Mouse (Mus musculus): Measurements from ENCODE around the gene Slc44a4. TPM values are rescaled to one million over a fixed set of nuclear protein-coding genes. Genes with fewer than 3 reads are reported as not detected.
"Not testable (repeated sequence)": the region's sequence is repeated elsewhere in the genome, so short reads cannot be mapped to it uniquely, and the experiment has no call there.

Slc44a4 gene
- polyA plus RNA-seq, 1 experiment = 101 TPM

DNA sequence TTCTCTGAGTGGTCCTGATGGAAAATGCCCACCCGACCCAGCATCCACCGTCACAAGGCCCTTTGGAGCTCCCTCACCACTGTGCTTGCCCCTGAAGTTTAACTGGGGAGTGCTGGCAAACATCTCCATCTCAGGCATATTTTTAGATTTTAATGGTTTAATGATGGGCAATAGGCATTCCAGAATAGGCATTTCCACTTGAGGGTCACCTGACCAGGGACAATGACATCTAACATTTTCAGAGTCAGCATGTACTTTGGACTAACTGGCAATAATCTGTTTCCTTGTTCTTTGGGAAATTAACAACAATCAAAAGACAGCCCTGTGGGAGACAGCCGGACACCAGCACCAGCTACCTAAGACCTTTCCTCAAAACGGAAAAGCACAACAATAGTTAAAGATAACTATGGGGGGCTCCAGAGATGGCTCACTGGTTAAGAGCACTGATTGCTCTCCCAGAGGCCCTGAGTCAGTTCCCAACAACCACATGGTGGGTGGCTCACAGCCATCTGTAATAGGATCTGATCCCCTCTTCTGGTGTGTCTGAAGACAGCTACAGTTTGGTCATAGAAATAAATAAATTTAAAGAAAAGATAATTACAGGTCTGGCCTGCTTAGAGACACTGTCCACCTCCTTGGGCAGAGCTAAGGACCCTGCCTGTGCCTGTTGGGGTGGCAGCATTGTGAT lies 29.0 kb downstream of the Slc44a4 start:
- H3K4me3 ChIP-seq (ENCODE audit: low read depth, low read length) = no peak overlapping the region
- 39% methylated on average over 4 of the region's 4 CpGs for WGBS
- peak overlapping the region; percentile 75 for H3K27ac ChIP-seq (ENCODE audit: insufficient read depth, low read depth, low read length)
- TF ChIP-seq POLR2A (IDR thresholded peaks at IDR 0.05; ENCODE audit: low read depth, low read length) (no peak), CTCF (IDR thresholded peaks at IDR 0.05; ENCODE audit: extremely low read depth, insufficient read length, insufficient replicate concordance, low read depth, low read length) (no peak)
- H3K36me3 ChIP-seq (ENCODE audit: control insufficient read depth, insufficient read depth, low read length) = no peaks in the 10 kb centered on the region
- no peaks in the 10 kb centered on the region for H3K27me3 ChIP-seq (ENCODE audit: control insufficient read depth, insufficient read depth, low read length)
- H3K4me1 ChIP-seq (ENCODE audit: control insufficient read depth, insufficient read depth, insufficient read length, low read length) = peaks cover 25% of the 10 kb centered on the region

DNA sequence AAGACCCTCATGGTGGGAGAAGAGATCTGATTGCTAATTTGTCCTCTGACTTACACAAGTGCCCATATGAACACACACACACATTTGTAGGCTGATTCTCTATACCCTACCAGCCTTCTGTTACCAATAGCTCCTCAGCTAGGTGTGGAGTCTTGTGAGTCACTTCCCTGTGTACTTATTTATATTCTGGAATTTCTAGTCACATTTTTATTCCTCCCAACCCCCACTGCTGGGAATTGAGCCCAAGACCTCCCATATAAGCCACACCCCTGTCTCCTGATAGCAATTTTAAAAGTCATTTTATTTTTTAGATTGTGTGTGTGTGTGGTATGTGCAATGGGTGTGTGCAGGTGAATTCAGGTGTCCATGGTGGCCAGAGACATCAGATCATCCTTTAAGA lies 30.1 kb downstream of the Slc44a4 start:
- peak overlapping the region; percentile 44 for H3K27ac ChIP-seq (ENCODE audit: insufficient read depth, low read depth, low read length)
- H3K4me1 ChIP-seq (ENCODE audit: control insufficient read depth, insufficient read depth, insufficient read length, low read length) = peaks cover 27% of the 10 kb centered on the region
- no peaks in the 10 kb centered on the region for H3K27me3 ChIP-seq (ENCODE audit: control insufficient read depth, insufficient read depth, low read length)
- H3K4me3 ChIP-seq (ENCODE audit: low read depth, low read length) = no peak overlapping the region
- TF ChIP-seq CTCF (IDR thresholded peaks at IDR 0.05; ENCODE audit: extremely low read depth, insufficient read length, insufficient replicate concordance, low read depth, low read length) = no peak
- no peak for TF ChIP-seq POLR2A (IDR thresholded peaks at IDR 0.05; ENCODE audit: low read depth, low read length)
- 0 out of 2 replicates have a peak, but pooled peaks cover 1% of the 10 kb centered on the region for H3K36me3 ChIP-seq (ENCODE audit: control insufficient read depth, insufficient read depth, low read length)

DNA sequence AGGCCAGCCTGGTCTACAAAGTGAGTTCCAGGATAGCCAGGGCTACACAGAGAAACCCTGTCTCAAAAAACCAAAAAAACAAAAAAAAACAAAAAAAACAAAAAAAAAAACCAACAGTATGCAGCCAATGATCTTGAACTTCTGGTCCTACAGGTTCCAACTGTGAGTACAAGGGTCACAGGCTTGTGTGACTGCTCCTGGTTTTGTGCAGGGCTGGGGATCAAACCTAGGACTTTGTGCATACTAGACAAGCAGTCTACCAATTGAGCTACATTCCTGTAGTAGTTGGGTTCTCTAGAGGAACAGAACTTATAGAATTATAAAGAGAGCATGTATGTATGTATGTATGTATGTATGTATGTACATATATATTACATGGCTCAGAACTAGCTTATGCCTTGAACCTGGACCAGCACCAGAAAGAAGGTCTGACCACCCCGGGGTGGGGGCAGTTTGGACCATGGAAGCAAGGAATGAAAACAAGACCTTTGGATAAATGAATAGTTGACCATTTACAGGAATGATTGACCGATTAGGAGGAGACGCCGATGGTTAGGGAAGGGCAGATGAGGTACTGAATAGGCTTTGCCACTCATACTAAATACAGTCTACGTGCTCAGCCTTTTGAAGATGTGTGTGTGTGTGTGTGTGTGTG lies 32.3 kb downstream of the Slc44a4 start:
- Histone ChIP-seq H3K27me3 (ENCODE audit: control insufficient read depth, insufficient read depth, low read length) (no peaks in the 10 kb centered on the region), H3K4me1 (ENCODE audit: control insufficient read depth, insufficient read depth, insufficient read length, low read length) (peaks cover 27% of the 10 kb centered on the region), H3K4me3 (ENCODE audit: low read depth, low read length) (no peak overlapping the region), H3K27ac (ENCODE audit: insufficient read depth, low read depth, low read length) (no peak overlapping the region), H3K36me3 (ENCODE audit: control insufficient read depth, insufficient read depth, low read length) (peaks cover 6% of the 10 kb centered on the region)
- TF ChIP-seq CTCF (IDR thresholded peaks at IDR 0.05; ENCODE audit: extremely low read depth, insufficient read length, insufficient replicate concordance, low read depth, low read length) (no peak), POLR2A (IDR thresholded peaks at IDR 0.05; ENCODE audit: low read depth, low read length) (no peak)
- 79% methylated on average over 5 of the region's 5 CpGs for WGBS

DNA sequence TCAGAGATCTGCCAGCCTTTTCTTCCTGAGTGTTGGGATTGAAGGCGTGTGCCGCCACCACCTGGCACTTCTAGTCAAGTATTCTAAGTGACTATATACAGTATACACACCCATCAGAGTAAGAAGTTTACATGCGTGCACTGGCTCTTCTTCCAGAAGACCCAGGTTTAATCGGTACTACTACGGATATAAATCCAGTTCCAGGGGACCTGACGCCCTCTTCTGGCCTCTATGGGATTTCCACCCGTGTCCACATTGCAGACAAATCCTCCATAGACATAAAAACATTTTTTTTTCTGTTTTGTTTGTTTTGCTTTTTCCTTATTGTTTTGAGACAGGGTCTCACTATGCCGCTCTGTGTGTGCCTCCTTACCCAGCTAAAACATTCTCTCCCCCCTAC lies 33.3 kb downstream of the Slc44a4 start:
- no peak overlapping the region for H3K4me3 ChIP-seq (ENCODE audit: low read depth, low read length)
- H3K4me1 ChIP-seq (ENCODE audit: control insufficient read depth, insufficient read depth, insufficient read length, low read length) = peaks cover 24% of the 10 kb centered on the region
- no peaks in the 10 kb centered on the region for H3K27me3 ChIP-seq (ENCODE audit: control insufficient read depth, insufficient read depth, low read length)
- H3K36me3 ChIP-seq (ENCODE audit: control insufficient read depth, insufficient read depth, low read length) = peaks cover 6% of the 10 kb centered on the region
- TF ChIP-seq POLR2A (IDR thresholded peaks at IDR 0.05; ENCODE audit: low read depth, low read length) (no peak), CTCF (IDR thresholded peaks at IDR 0.05; ENCODE audit: extremely low read depth, insufficient read length, insufficient replicate concordance, low read depth, low read length) (peak; percentile 42; the same call in 1 of the 2 replicates)
- H3K27ac ChIP-seq (ENCODE audit: insufficient read depth, low read depth, low read length) = no peak overlapping the region
- 15% methylated on average over 8 of the region's 8 CpGs for WGBS

DNA sequence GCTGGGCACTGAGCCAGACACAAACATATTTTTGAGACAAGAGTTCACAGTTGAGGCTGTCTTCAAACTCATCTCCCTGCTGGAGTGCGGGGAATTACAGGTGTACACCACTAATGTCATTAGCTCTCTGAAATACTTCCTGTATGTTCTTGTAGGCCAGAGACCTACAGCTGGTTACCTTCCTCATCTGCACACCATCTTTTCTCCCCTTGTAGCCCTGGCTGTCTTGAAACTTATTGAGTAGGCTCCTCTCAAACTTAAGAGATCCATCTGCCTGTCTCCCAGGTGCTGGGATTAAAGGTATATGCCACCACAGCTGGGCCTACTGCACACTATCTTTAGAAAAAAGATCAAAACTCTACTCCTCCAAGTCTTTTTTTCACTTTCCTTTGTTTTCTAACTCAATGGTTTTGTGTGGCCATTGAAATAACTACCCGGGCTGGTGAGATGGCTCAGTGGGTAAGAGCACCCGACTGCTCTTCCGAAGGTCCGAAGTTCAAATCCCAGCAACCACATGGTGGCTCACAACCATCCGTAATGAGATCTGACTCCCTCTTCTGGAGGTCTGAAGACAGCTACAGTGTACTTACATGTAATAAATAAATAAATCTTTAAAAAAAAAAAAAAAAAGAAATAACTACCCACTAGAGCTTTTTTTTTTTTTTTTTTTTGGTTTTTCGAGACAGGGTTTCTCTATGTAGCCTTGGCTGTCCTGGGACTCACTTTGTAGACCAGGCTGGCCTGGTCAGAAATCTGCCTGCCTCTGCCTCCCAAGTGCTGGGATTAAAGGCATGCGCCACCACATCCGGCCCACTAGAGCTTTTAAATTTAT lies 34.7 kb downstream of the Slc44a4 start:
- H3K4me1 ChIP-seq (ENCODE audit: control insufficient read depth, insufficient read depth, insufficient read length, low read length) = peaks cover 20% of the 10 kb centered on the region; the same call in 1 of the 2 replicates
- H3K4me3 ChIP-seq (ENCODE audit: low read depth, low read length); H3K36me3 ChIP-seq (ENCODE audit: control insufficient read depth, insufficient read depth, low read length); H3K27me3 ChIP-seq (ENCODE audit: control insufficient read depth, insufficient read depth, low read length): not testable (repeated sequence)
- H3K27ac ChIP-seq (ENCODE audit: insufficient read depth, low read depth, low read length) = peak overlapping the region; percentile 92
- WGBS = 49% methylated on average over 9 of the region's 9 CpGs

DNA sequence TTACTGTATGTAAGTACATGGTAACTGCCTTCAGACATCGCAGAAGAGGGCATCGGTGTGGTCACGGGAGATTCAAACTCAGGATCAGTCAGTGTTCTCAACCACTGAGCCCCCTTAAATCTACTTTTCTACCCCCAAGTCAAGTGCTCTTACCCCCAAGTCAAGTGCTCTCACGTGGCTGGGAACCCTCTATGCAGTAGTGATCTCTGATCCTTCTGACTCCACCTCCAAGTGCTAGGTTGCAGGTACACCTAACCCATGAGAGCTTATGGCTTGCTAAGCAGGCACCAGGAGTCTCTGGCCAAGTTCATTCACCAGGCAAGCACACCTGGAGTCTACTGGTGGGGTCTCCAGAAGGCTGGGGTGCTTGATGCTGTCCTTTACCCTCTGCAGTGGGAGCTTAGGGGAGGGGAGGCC lies 35.3 kb downstream of the Slc44a4 start:
- H3K27ac ChIP-seq (ENCODE audit: insufficient read depth, low read depth, low read length) = peak overlapping the region; percentile 92
- no peak overlapping the region for H3K4me3 ChIP-seq (ENCODE audit: low read depth, low read length)

More for the DNA sequence above, 35.3 kb downstream of the Slc44a4 start:
- WGBS = 55% methylated on average over 4 of the region's 4 CpGs
- Histone ChIP-seq H3K4me1 (ENCODE audit: control insufficient read depth, insufficient read depth, insufficient read length, low read length) (peaks cover 17% of the 10 kb centered on the region; the same call in 1 of the 2 replicates), H3K36me3 (ENCODE audit: control insufficient read depth, insufficient read depth, low read length) (peaks cover 6% of the 10 kb centered on the region), H3K27me3 (ENCODE audit: control insufficient read depth, insufficient read depth, low read length) (no peaks in the 10 kb centered on the region)
- no peak for TF ChIP-seq POLR2A (IDR thresholded peaks at IDR 0.05; ENCODE audit: low read depth, low read length)
- TF ChIP-seq CTCF (IDR thresholded peaks at IDR 0.05; ENCODE audit: extremely low read depth, insufficient read length, insufficient replicate concordance, low read depth, low read length) = no peak
